Mouse (Mus musculus): ENCODE measurements around the gene Prss22. TPM values are rescaled to one million over a fixed set of nuclear protein-coding genes. Genes with fewer than 3 reads are reported as not detected.
A peak's percentile ranks its signal among the peaks of the same experiment; 100 is the strongest.

The Prss22 gene
- polyA plus RNA-seq, 1 experiment: not detected

- H3K27ac ChIP-seq (ENCODE audit: insufficient read depth, low read length): peak overlapping the region; percentile 86
- H3K4me1 ChIP-seq (ENCODE audit: control insufficient read depth, insufficient read depth, low read length): peaks cover 18% of the 10 kb centered on the region
- H3K4me3 ChIP-seq (ENCODE audit: insufficient read depth, low read length): no peak overlapping the region
- TF ChIP-seq POLR2A (IDR thresholded peaks at IDR 0.05; ENCODE audit: low read depth, low read length) (no peak), CTCF (IDR thresholded peaks at IDR 0.05; ENCODE audit: borderline replicate concordance, insufficient read depth, low read length) (no peak)
Measured at GRCm38 (mm10) chr17:24021375-24022199, 23.7 kb upstream of the Prss22 start.

GRCm38 (mm10) chr17:24020696-24021095 lies 22.8 kb upstream of the Prss22 start:
- TF ChIP-seq CTCF (IDR thresholded peaks at IDR 0.05; ENCODE audit: borderline replicate concordance, insufficient read depth, low read length) (no peak), POLR2A (IDR thresholded peaks at IDR 0.05; ENCODE audit: low read depth, low read length) (no peak)

DNA sequence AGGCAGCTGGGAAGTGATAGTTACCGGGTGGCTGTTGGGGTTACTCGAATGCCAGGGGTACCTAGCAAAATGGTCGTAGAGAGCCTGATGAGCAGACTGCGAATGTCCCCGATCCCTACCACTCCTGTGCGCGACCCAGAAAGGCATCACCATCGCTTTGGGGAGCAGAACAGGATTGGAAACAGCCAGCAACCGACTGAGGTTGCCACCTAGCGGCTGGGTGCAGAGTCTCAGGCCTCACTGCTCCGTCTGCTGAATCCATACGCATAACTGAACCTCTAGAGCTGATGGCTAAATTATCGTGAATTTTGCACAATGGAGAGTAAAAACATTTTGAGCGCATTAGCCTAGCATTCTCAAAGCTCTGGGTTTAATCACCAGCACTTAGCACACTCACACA lies 17.8 kb upstream of the Prss22 start:
- H3K27ac ChIP-seq (ENCODE audit: insufficient read depth, low read length): no peak overlapping the region
- H3K4me3 ChIP-seq (ENCODE audit: insufficient read depth, low read length): no peak overlapping the region
- TF ChIP-seq CTCF (IDR thresholded peaks at IDR 0.05; ENCODE audit: borderline replicate concordance, insufficient read depth, low read length) (peak; percentile 39; the same call in 1 of the 2 replicates), POLR2A (IDR thresholded peaks at IDR 0.05; ENCODE audit: low read depth, low read length) (no peak)
- peaks cover 6% of the 10 kb centered on the region for H3K4me1 ChIP-seq (ENCODE audit: control insufficient read depth, insufficient read depth, low read length)

More at GRCm38 (mm10) chr17:24020696-24021095, 22.8 kb upstream of the Prss22 start:
- Histone ChIP-seq H3K4me1 (ENCODE audit: control insufficient read depth, insufficient read depth, low read length) (peaks cover 18% of the 10 kb centered on the region), H3K27ac (ENCODE audit: insufficient read depth, low read length) (peak overlapping the region; percentile 86), H3K4me3 (ENCODE audit: insufficient read depth, low read length) (no peak overlapping the region)

DNA sequence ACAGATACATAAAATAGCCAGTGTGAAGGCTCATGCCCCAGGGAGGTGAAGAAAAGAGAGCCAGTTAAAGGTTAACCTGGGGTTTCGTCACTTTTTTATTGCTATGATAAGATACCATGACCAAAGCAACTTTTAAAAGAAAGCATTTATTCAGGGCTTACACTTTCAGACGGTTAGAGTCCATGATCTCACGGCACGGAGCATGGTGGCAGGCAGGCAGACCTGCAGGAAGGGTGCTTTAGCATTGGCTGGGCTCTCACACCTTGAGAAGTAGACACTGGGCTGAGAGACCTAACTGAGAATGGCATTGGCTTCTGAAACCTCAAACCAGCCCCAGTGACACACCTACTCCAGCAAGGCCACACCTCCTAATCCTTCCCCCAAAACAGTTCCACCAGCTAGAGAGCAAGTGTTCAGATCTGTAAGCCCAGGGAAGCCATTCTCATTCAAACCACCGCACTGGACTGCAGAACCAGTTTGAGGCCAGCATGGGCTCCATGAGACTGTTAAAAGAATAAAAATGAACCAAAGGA lies 16.6 kb upstream of the Prss22 start:
- Histone ChIP-seq H3K4me3 (ENCODE audit: insufficient read depth, low read length) (no peak overlapping the region), H3K4me1 (ENCODE audit: control insufficient read depth, insufficient read depth, low read length) (no peaks in the 10 kb centered on the region)
- TF ChIP-seq CTCF (IDR thresholded peaks at IDR 0.05; ENCODE audit: borderline replicate concordance, insufficient read depth, low read length) (no peak), POLR2A (IDR thresholded peaks at IDR 0.05; ENCODE audit: low read depth, low read length) (no peak)

GRCm38 (mm10) chr17:24012921-24013320 lies 15.0 kb upstream of the Prss22 start:
- Histone ChIP-seq H3K4me3 (ENCODE audit: insufficient read depth, low read length) (no peak overlapping the region), H3K4me1 (ENCODE audit: control insufficient read depth, insufficient read depth, low read length) (no peaks in the 10 kb centered on the region), H3K27ac (ENCODE audit: insufficient read depth, low read length) (no peak overlapping the region)
- no peak for TF ChIP-seq POLR2A (IDR thresholded peaks at IDR 0.05; ENCODE audit: low read depth, low read length)
- no peak for TF ChIP-seq CTCF (IDR thresholded peaks at IDR 0.05; ENCODE audit: borderline replicate concordance, insufficient read depth, low read length)

More for the DNA sequence above, 16.6 kb upstream of the Prss22 start:
- no peak overlapping the region for H3K27ac ChIP-seq (ENCODE audit: insufficient read depth, low read length)

GRCm38 (mm10) chr17:24009617-24010016 lies 11.7 kb upstream of the Prss22 start:
- no peak overlapping the region for H3K27ac ChIP-seq (ENCODE audit: insufficient read depth, low read length)
- no peak overlapping the region for H3K4me3 ChIP-seq (ENCODE audit: insufficient read depth, low read length)
- no peaks in the 10 kb centered on the region for H3K4me1 ChIP-seq (ENCODE audit: control insufficient read depth, insufficient read depth, low read length)
- TF ChIP-seq CTCF (IDR thresholded peaks at IDR 0.05; ENCODE audit: borderline replicate concordance, insufficient read depth, low read length) (peak; percentile 69; the same call in 1 of the 2 replicates), POLR2A (IDR thresholded peaks at IDR 0.05; ENCODE audit: low read depth, low read length) (no peak)

GRCm38 (mm10) chr17:24008105-24008504 lies 10.2 kb upstream of the Prss22 start:
- no peak overlapping the region for H3K27ac ChIP-seq (ENCODE audit: insufficient read depth, low read length)
- no peaks in the 10 kb centered on the region for H3K4me1 ChIP-seq (ENCODE audit: control insufficient read depth, insufficient read depth, low read length)
- TF ChIP-seq CTCF (IDR thresholded peaks at IDR 0.05; ENCODE audit: borderline replicate concordance, insufficient read depth, low read length): no peak
- TF ChIP-seq POLR2A (IDR thresholded peaks at IDR 0.05; ENCODE audit: low read depth, low read length): no peak
- no peak overlapping the region for H3K4me3 ChIP-seq (ENCODE audit: insufficient read depth, low read length)

DNA sequence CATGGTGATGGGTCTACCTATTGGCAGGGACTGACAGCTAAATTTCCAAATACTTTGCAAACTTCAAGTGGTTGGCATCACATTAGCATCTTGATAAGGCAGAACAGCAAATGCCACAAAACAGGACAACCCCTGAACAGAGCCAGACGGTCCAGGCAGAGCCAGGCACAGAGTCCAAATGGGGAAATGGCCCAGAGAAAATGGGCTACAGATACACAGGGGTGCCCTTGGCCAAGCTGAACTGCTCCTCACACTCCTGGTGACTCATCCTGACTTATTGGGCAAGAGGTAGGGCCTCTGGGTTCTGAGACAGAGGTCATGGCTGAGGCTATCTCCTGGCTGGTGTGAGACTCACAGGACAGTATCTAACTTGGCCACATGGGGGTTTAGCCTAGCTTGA lies 9.5 kb upstream of the Prss22 start:
- TF ChIP-seq CTCF (IDR thresholded peaks at IDR 0.05; ENCODE audit: borderline replicate concordance, insufficient read depth, low read length): no peak
- no peak for TF ChIP-seq POLR2A (IDR thresholded peaks at IDR 0.05; ENCODE audit: low read depth, low read length)
- Histone ChIP-seq H3K4me3 (ENCODE audit: insufficient read depth, low read length) (no peak overlapping the region), H3K4me1 (ENCODE audit: control insufficient read depth, insufficient read depth, low read length) (no peaks in the 10 kb centered on the region), H3K27ac (ENCODE audit: insufficient read depth, low read length) (no peak overlapping the region)

DNA sequence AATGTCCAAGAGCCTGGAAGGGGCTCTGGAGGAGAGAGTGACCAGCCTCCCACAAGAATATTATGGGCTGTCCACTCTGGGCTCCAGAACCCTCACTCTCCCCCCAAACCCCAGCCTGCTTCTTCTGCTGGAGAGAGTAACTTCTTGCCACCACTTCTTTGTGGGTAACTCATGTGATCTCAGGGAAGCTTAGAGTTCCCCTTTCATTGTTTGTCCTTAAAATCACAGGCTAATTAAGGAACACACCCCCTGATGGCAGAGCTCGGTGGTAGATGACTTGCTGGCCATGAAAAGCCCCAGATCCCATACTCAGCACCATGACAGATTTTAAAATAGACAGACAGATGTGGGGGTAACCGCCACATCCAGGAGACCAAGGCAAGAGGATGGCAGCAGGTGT lies 9.0 kb upstream of the Prss22 start:
- no peak overlapping the region for H3K4me3 ChIP-seq (ENCODE audit: insufficient read depth, low read length)
- no peaks in the 10 kb centered on the region for H3K4me1 ChIP-seq (ENCODE audit: control insufficient read depth, insufficient read depth, low read length)
- no peak for TF ChIP-seq POLR2A (IDR thresholded peaks at IDR 0.05; ENCODE audit: low read depth, low read length)
- TF ChIP-seq CTCF (IDR thresholded peaks at IDR 0.05; ENCODE audit: borderline replicate concordance, insufficient read depth, low read length): no peak
- no peak overlapping the region for H3K27ac ChIP-seq (ENCODE audit: insufficient read depth, low read length)

DNA sequence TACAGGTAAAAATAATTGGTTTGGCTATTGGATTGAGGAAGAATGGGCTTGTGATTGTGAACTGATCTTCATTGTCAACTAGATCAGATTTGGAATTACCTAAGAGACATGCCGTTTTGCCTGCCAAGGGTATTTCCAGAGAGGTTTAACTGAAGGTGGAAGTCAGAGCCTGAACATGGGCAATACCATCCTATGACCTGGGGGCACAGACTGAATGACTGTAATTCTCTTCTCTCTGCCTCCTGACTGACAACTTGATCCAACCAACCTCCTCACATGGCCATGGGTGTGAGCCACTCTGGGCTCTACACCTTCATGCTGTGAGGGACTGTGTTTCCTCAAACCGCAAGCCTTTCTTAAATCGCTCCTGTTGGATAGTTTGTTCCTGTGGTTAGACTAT lies 7.1 kb upstream of the Prss22 start:
- no peak for TF ChIP-seq POLR2A (IDR thresholded peaks at IDR 0.05; ENCODE audit: low read depth, low read length)
- no peak for TF ChIP-seq CTCF (IDR thresholded peaks at IDR 0.05; ENCODE audit: borderline replicate concordance, insufficient read depth, low read length)

More for the DNA sequence above, 7.1 kb upstream of the Prss22 start:
- no peak overlapping the region for H3K4me3 ChIP-seq (ENCODE audit: insufficient read depth, low read length)
- H3K4me1 ChIP-seq (ENCODE audit: control insufficient read depth, insufficient read depth, low read length): peaks cover 7% of the 10 kb centered on the region
- no peak overlapping the region for H3K27ac ChIP-seq (ENCODE audit: insufficient read depth, low read length)
